In genomic region chr2:125666668-125667067, GRCm38 (mm10) we compare ENCODE assay signal across 22 mouse cellular contexts. TPM values are rescaled to one million over a fixed set of nuclear protein-coding genes. Genes with fewer than 3 reads are reported as not detected.
DNase-seq lines count a peak whose midpoint lies in the region; ATAC-seq and TF ChIP-seq lines count a peak whose summit lies in the region.
"Had no signal": no experiment of that assay in that cellular context is flagged by ENCODE, and none has a peak within 500 bp of the region (broad histone marks: within the 10 kb centered on the region; RNA-seq: fewer than 3 reads in every experiment).

No protein-coding gene starts in this region.

- no peaks in the 10 kb centered on the region for H3K27me3 ChIP-seq in CH12.LX (replicated peaks)
- no peaks in the 10 kb centered on the region for H3K27me3 ChIP-seq in liver, embryonic 12.5 days (replicated peaks)
- H3K27me3 ChIP-seq: embryonic facial prominence, embryonic 13.5 days; heart, embryonic 13.5 days; intestine, embryonic 15.5 days; kidney, embryonic 15.5 days; limb, embryonic 15.5 days had no signal

- no peaks in the 10 kb centered on the region for H3K36me3 ChIP-seq in CH12.LX (replicated peaks in 1 of 2; ENCODE audit: control insufficient read depth in 1 of 2, insufficient read depth in 1 of 2, low read length in 1 of 2)
- H3K36me3 ChIP-seq in liver, embryonic 12.5 days, result no peaks in the 10 kb centered on the region
- H3K36me3 ChIP-seq: embryonic facial prominence, embryonic 13.5 days; G1E; heart, embryonic 13.5 days; intestine, embryonic 15.5 days; kidney, embryonic 15.5 days; limb, embryonic 15.5 days had no signal

- ATAC-seq in liver, embryonic 12.5 days, result no peak; the same call in 1 of the 2 replicates
- ATAC-seq in megakaryocyte progenitor cell, adult 5-6 weeks (replicated peaks; ENCODE audit: poor library complexity), result peak; percentile 65
- ATAC-seq: forebrain, postnatal 0 days; midbrain, embryonic 16.5 days had no signal

- no peak overlapping the region for H3K27ac ChIP-seq in CH12.LX (ENCODE audit: insufficient read depth, low read depth)
- H3K27ac ChIP-seq in liver, embryonic 12.5 days, result peak overlapping the region; percentile 75
- H3K27ac ChIP-seq: embryonic facial prominence, embryonic 13.5 days; hindbrain, embryonic 14.5 days; intestine, embryonic 15.5 days; kidney, embryonic 15.5 days; limb, embryonic 15.5 days had no signal

- no peak for TF ChIP-seq CTCF in CH12.LX (conservative IDR thresholded peaks at IDR 0.05 in 1 of 2, IDR thresholded peaks at IDR 0.05 in 1 of 2; ENCODE audit: low read depth in 2 of 2, low read length in 2 of 2)

- TF ChIP-seq EP300 in CH12.LX (IDR thresholded peaks at IDR 0.05; ENCODE audit: low read length), result no peak

- H3K4me2 ChIP-seq in CH12.LX (ENCODE audit: insufficient read depth, low read depth, poor library complexity, severe bottlenecking), result no peak overlapping the region
- peak overlapping the region; percentile 44 for H3K4me2 ChIP-seq in liver, embryonic 12.5 days
- H3K4me2 ChIP-seq: embryonic facial prominence, embryonic 13.5 days; hindbrain, embryonic 14.5 days; intestine, embryonic 15.5 days; kidney, embryonic 15.5 days; limb, embryonic 15.5 days had no signal

- no peak overlapping the region for H3K9ac ChIP-seq in CH12.LX (ENCODE audit: insufficient read depth, low read depth)
- peak overlapping the region; percentile 24; the same call in 1 of the 2 replicates for H3K9ac ChIP-seq in liver, embryonic 12.5 days
- H3K9ac ChIP-seq: embryonic facial prominence, embryonic 13.5 days; forebrain, postnatal 0 days; heart, embryonic 13.5 days; hindbrain, embryonic 14.5 days; intestine, embryonic 15.5 days; kidney, embryonic 15.5 days; limb, embryonic 15.5 days had no signal

- in situ Hi-C loops in CH12.LX (cut with MboI; ENCODE audit: low pct_ligation_motif_present, low pct_unique_long_range_greater_than_20kb, low sequenced_read_pairs), result loop anchor here (25.0 kb wide), 1 partner anchor 371 kb away; the partner anchor contains the start of gene Fgf7

- dilution Hi-C loops in CH12.LX (cut with MboI; ENCODE audit: extremely low pct_ligation_motif_present, extremely low pct_unique_long_range_greater_than_20kb, low sequenced_read_pairs), result no loop called here

- H3K9me3 ChIP-seq in CH12.LX (replicated peaks; ENCODE audit: low read length), result peaks cover 2% of the 10 kb centered on the region
- no peaks in the 10 kb centered on the region for H3K9me3 ChIP-seq in liver, embryonic 12.5 days (replicated peaks)
- H3K9me3 ChIP-seq: embryonic facial prominence, embryonic 13.5 days; G1E; heart, embryonic 13.5 days; intestine, embryonic 15.5 days; kidney, embryonic 15.5 days; limb, embryonic 15.5 days; megakaryocyte, embryonic 14.5 days had no signal

- WGBS in liver, embryonic 12.5 days (ENCODE audit: insufficient replicate concordance), result 29% methylated on average over 4 of the region's 4 CpGs

- no peak for TF ChIP-seq POLR2A in CH12.LX (IDR thresholded peaks at IDR 0.05; ENCODE audit: low read depth, low read length)

- H3K4me1 ChIP-seq in CH12.LX (ENCODE audit: control insufficient read depth in 1 of 2, insufficient read depth in 2 of 2), result peaks cover 11 to 35% of the 10 kb centered on the region in 2 experiments; a peak in 3 of 4 replicates
- peaks cover 62% of the 10 kb centered on the region for H3K4me1 ChIP-seq in liver, embryonic 12.5 days
- H3K4me1 ChIP-seq: intestine, embryonic 15.5 days; kidney, embryonic 15.5 days; limb, embryonic 15.5 days had no signal

- no peak for DNase-seq in CH12.LX (ENCODE audit: extremely low read depth)
- peak; percentile 56 for DNase-seq in c-Kit-positive CD71-positive TER-119-negative erythroid progenitor cells, embryonic 14.5 days (ENCODE audit: low read depth)
- DNase-seq in B cell, adult 2 months, result no peak
- DNase-seq in left cerebral cortex, adult 11 months (ENCODE audit: low spot score), result no peak
- DNase-seq in adrenal gland, postnatal 10 days, result no peak
- DNase-seq: adrenal gland, postnatal 36 days; cerebellum, adult 9-11 months; forebrain, postnatal 0 days; lung, postnatal 10 days; thymus, postnatal 14 days had no signal

- TF ChIP-seq RAD21 in CH12.LX (IDR thresholded peaks at IDR 0.05; ENCODE audit: low read depth, low read length), result no peak

- no peak overlapping the region for H3K4me3 ChIP-seq in CH12.LX (replicated peaks in 1 of 3; ENCODE audit: low read depth in 2 of 3, low read length in 2 of 3, poor library complexity in 1 of 3)
- H3K4me3 ChIP-seq in liver, embryonic 12.5 days, result no peak overlapping the region
- H3K4me3 ChIP-seq: embryonic facial prominence, embryonic 13.5 days; heart, embryonic 13.5 days; intestine, embryonic 15.5 days; kidney, embryonic 15.5 days; limb, embryonic 15.5 days had no signal

- H3K79me2 ChIP-seq in CH12.LX (replicated peaks; ENCODE audit: control insufficient read depth, extremely low read depth, insufficient read depth, poor library complexity, severe bottlenecking), result no peaks in the 10 kb centered on the region; the same call in 1 of the 2 replicates

TF ChIP-seq in CH12.LX, 34 proteins besides CTCF, POLR2A, EP300 and RAD21:
- TF ChIP-seq E2F4 (IDR thresholded peaks at IDR 0.05; ENCODE audit: insufficient replicate concordance, low read depth, low read length) (no peak), USF1 (IDR thresholded peaks at IDR 0.05; ENCODE audit: low read depth, low read length) (no peak), RCOR1 (conservative IDR thresholded peaks at IDR 0.05; ENCODE audit: low read depth, low read length) (0 out of 2 replicates have a peak, but pooled peaks have one; percentile 14), JUND (conservative IDR thresholded peaks at IDR 0.05; ENCODE audit: low read depth, low read length) (0 out of 2 replicates have a peak, but pooled peaks have one; percentile 10), SIN3A (IDR thresholded peaks at IDR 0.05; ENCODE audit: low read length) (0 out of 2 replicates have a peak, but pooled peaks have one; percentile 22), POLR2AphosphoS2 (IDR thresholded peaks at IDR 0.05; ENCODE audit: low read depth, low read length) (no peak), NELFE (IDR thresholded peaks at IDR 0.05; ENCODE audit: low read depth, low read length) (no peak)

RNA-seq across cellular contexts. Expression of gene Eid1, which starts 6.2 kb away (rescaled TPM):
- total RNA-seq in CH12.LX (2012; rRNA removed) (15.4 and 17.0 TPM in 2 replicates), CH12.LX (2014; rRNA removed) (39.8 and 43.2 TPM in 2 replicates)
- polyA plus RNA-seq in CH12.LX (2012; ENCODE audit: insufficient read length, low read depth), result 20.4 and 22.7 TPM in 2 replicates
- polyA plus RNA-seq in liver, embryonic 12.5 days (2016; fragmentation: Nextera tagmentation; extraction: Ambion mirVana), result 59.9 and 61.6 TPM in 2 replicates
- 74.1 and 74.9 TPM in 2 replicates for total RNA-seq in megakaryocyte progenitor cell, adult 5-6 weeks (2015)
- 115 and 118 TPM in 2 replicates for total RNA-seq in megakaryocyte progenitor cell, adult 5-6 weeks (2017)
- total RNA-seq in adrenal gland, postnatal 10 days (2021), result 100 to 1,000 TPM; 111 to 122 TPM
- polyA plus RNA-seq: G1E had no signal

RNA-seq across cellular contexts. Expression of gene Cep152, which starts 41.8 kb away (rescaled TPM):
- total RNA-seq in CH12.LX (2012; rRNA removed) (8.9 and 10.2 TPM in 2 replicates), CH12.LX (2014; rRNA removed) (7.4 and 7.7 TPM in 2 replicates)
- 8.4 and 8.8 TPM in 2 replicates for polyA plus RNA-seq in CH12.LX (2012; ENCODE audit: insufficient read length, low read depth)
- 7.0 and 7.2 TPM in 2 replicates for polyA plus RNA-seq in liver, embryonic 12.5 days (2016; fragmentation: Nextera tagmentation; extraction: Ambion mirVana)
- total RNA-seq in megakaryocyte progenitor cell, adult 5-6 weeks (2015), result 6.4 and 7.1 TPM in 2 replicates
- total RNA-seq in megakaryocyte progenitor cell, adult 5-6 weeks (2017), result 19.3 and 20.6 TPM in 2 replicates
- total RNA-seq in adrenal gland, postnatal 10 days (2021), result 1 to 10 TPM; 4.1 to 5.1 TPM

RNA-seq across cellular contexts. Expression of gene Shc4, which starts 57.3 kb away (rescaled TPM):
- 0.97 and 1.1 TPM in 2 replicates for total RNA-seq in CH12.LX (2012; rRNA removed)
- 0.21 and 0.23 TPM in 2 replicates for total RNA-seq in CH12.LX (2014; rRNA removed)
- 0.10 and 0.37 TPM in 2 replicates for polyA plus RNA-seq in CH12.LX (2012; ENCODE audit: insufficient read length, low read depth)
- 0.82 and 0.96 TPM in 2 replicates for polyA plus RNA-seq in liver, embryonic 12.5 days (2016; fragmentation: Nextera tagmentation; extraction: Ambion mirVana)
- total RNA-seq in megakaryocyte progenitor cell, adult 5-6 weeks (2015), result 0.52 and 0.64 TPM in 2 replicates
- 0.12 and 0.74 TPM in 2 replicates for total RNA-seq in megakaryocyte progenitor cell, adult 5-6 weeks (2017)
- total RNA-seq in adrenal gland, postnatal 10 days (2021), result 1 to 10 TPM; 2.6 to 3.2 TPM
- polyA plus RNA-seq: CD4-positive, CD25-positive, alpha-beta regulatory T cell, adult 4 months had no signal
